Mouse (Mus musculus): ENCODE results near the gene Klhl32.

DNA sequence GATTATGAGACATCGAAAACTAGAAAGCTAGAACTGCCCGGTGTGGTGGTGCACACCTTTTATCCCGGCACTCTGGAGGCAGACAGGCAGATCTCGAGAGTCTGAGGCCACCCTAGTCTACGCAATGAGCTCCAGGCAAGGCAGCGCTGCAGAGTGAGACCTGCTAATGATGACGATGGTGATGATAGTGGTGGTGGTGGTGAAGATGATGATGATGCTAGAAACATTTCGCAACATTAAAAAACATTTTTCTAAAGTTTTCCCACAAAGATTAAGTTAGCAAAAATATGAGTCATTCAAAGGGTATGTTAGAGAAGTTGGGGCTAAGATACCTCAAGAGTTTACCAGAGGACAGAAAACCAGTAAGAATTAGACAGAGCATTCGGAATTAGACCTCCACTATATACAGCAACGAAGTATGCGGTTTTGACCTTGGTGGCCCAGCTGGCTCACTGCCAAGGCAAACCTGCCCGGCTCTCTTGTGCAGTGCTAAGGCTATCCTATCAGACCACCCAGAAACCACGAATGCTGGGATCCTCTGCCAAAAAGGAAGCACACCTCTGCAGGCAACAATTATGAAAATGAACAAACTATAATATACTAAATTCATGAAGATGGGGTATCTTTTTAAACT lies 224.9 kb downstream of the Klhl32 start:
- TF ChIP-seq CTCF (IDR thresholded peaks at IDR 0.05; ENCODE audit: insufficient read depth, low read depth, low read length) (no peak), POLR2A (IDR thresholded peaks at IDR 0.05; ENCODE audit: insufficient read depth, low read depth, low read length) (no peak)

Data from olfactory bulb, adult 2 months (tissue).